Mouse (Mus musculus): ENCODE results near the gene Smad3.

GRCm38 (mm10) chr9:63757865-63758440 lies at the start of gene Smad3:
- TF ChIP-seq POLR2A (IDR thresholded peaks at IDR 0.05; ENCODE audit: low read depth, low read length) (peak; percentile 67), CTCF (IDR thresholded peaks at IDR 0.05; ENCODE audit: extremely low read depth, insufficient read length, insufficient replicate concordance, low read depth, low read length) (no peak)

All from small intestine, adult 2 months (tissue).